Mouse (Mus musculus): ENCODE measurements at regions not wholly inside any gene's neighbourhood (a gene's known extent, or its start where the extent isn't known, plus 50 kb on each side); places are given as distances from the start of the nearest gene placed in this dataset.

- no peak overlapping the region for H3K27ac ChIP-seq (ENCODE audit: insufficient read depth, low read depth, low read length, poor library complexity, severe bottlenecking)
- no peaks in the 10 kb centered on the region for H3K36me3 ChIP-seq (ENCODE audit: control insufficient read depth, insufficient read depth, low read length, poor library complexity, severe bottlenecking)
- no peak overlapping the region for H3K4me3 ChIP-seq (ENCODE audit: insufficient read depth in 1 of 2, low read depth in 1 of 2, low read length in 2 of 2, poor library complexity in 1 of 2, severe bottlenecking in 1 of 2)
- H3K9ac ChIP-seq (ENCODE audit: insufficient read depth, low read depth, low read length, poor library complexity, severe bottlenecking), result no peak overlapping the region
- no peaks in the 10 kb centered on the region for H3K9me3 ChIP-seq (ENCODE audit: control insufficient read depth, insufficient read depth, low read depth, low read length)
- in situ Hi-C loops (cut with MboI; ENCODE audit: low sequenced_read_pairs in 2 of 2, unreplicated experiment in 2 of 2), result no loop called here
- DNase-seq (ENCODE audit: low read depth, low spot score), result no peak
- no peak for TF ChIP-seq HCFC1 (IDR thresholded peaks at IDR 0.05; ENCODE audit: borderline replicate concordance, insufficient read depth, low read length)
- no peak for TF ChIP-seq CHD2 (IDR thresholded peaks at IDR 0.05; ENCODE audit: low read depth, low read length)
- no peak for TF ChIP-seq ZNF384 (IDR thresholded peaks at IDR 0.05; ENCODE audit: low read depth, low read length)
- TF ChIP-seq ZC3H11A (IDR thresholded peaks at IDR 0.05; ENCODE audit: borderline replicate concordance, low read depth, low read length), result no peak
- TF ChIP-seq MAFK (IDR thresholded peaks at IDR 0.05; ENCODE audit: insufficient read depth, low read depth, low read length), result no peak
- H3K4me1 ChIP-seq (ENCODE audit: control insufficient read depth in 2 of 2, insufficient read depth in 2 of 2, low read length in 2 of 2, poor library complexity in 1 of 2), result 0 out of 4 replicates have a peak, but pooled peaks cover 0 to 1% of the 10 kb centered on the region in 2 experiments
Observed at GRCm38 (mm10) chr5:100258952-100259710, 99.5 kb upstream of the Tmem150c start.

DNA sequence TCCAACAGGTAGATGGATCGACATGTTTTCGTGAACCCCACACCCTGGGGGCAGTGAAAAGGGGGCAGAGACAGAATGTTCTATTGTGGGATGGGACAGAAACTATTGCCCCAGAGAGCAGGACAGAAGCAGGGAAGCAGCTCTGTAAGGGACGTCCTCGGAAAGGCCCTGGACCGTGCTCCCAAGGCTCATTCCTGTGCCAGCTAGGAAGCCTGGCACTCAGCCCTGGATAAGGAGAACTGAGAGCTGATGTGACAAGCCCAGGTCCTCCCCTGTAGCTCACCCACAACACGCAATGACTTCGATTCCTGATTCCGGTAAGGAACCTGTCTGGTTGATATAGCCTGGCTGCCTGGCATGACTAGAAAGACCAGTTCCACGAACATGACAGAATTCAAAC is 95.7 kb upstream of the Tmem150c start:
- Histone ChIP-seq H3K4me1 (ENCODE audit: control insufficient read depth in 2 of 2, insufficient read depth in 2 of 2, low read length in 2 of 2, poor library complexity in 1 of 2) (0 out of 4 replicates have a peak, but pooled peaks cover 0 to 1% of the 10 kb centered on the region in 2 experiments), H3K27ac (ENCODE audit: insufficient read depth, low read depth, low read length, poor library complexity, severe bottlenecking) (no peak overlapping the region), H3K9me3 (ENCODE audit: control insufficient read depth, insufficient read depth, low read depth, low read length) (no peaks in the 10 kb centered on the region), H3K4me3 (ENCODE audit: insufficient read depth in 1 of 2, low read depth in 1 of 2, low read length in 2 of 2, poor library complexity in 1 of 2, severe bottlenecking in 1 of 2) (no peak overlapping the region), H3K36me3 (ENCODE audit: control insufficient read depth, insufficient read depth, low read length, poor library complexity, severe bottlenecking) (no peaks in the 10 kb centered on the region), H3K9ac (ENCODE audit: insufficient read depth, low read depth, low read length, poor library complexity, severe bottlenecking) (no peak overlapping the region)
- TF ChIP-seq ZNF384 (IDR thresholded peaks at IDR 0.05; ENCODE audit: low read depth, low read length) (no peak), CHD2 (IDR thresholded peaks at IDR 0.05; ENCODE audit: low read depth, low read length) (no peak), ZC3H11A (IDR thresholded peaks at IDR 0.05; ENCODE audit: borderline replicate concordance, low read depth, low read length) (no peak), HCFC1 (IDR thresholded peaks at IDR 0.05; ENCODE audit: borderline replicate concordance, insufficient read depth, low read length) (no peak), MAFK (IDR thresholded peaks at IDR 0.05; ENCODE audit: insufficient read depth, low read depth, low read length) (no peak)
- in situ Hi-C loops (cut with MboI; ENCODE audit: low sequenced_read_pairs in 2 of 2, unreplicated experiment in 2 of 2), result no loop called here
- DNase-seq (ENCODE audit: low read depth, low spot score), result no peak

DNA sequence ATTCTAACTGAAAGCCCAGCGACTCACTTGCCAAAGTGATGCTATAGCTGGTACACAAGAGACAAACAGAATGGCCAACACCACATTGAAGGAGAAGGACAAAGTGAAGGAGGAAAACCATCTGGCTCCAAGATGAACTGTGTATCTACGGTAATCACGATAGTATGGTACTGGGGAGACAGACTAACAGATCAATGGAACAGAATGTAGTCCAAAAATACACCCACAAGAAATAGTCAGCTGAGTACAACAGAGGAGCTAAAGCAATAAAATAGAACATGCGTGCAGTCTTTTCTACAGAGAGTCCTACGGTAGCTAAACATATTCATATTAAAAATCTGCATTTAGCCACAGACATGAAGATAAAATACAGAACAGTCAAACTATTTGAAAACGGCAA is 92.4 kb upstream of the Tmem150c start:
- Histone ChIP-seq H3K36me3 (ENCODE audit: control insufficient read depth, insufficient read depth, low read length, poor library complexity, severe bottlenecking) (no peaks in the 10 kb centered on the region), H3K4me3 (ENCODE audit: insufficient read depth in 1 of 2, low read depth in 1 of 2, low read length in 2 of 2, poor library complexity in 1 of 2, severe bottlenecking in 1 of 2) (no peak overlapping the region), H3K9ac (ENCODE audit: insufficient read depth, low read depth, low read length, poor library complexity, severe bottlenecking) (no peak overlapping the region), H3K9me3 (ENCODE audit: control insufficient read depth, insufficient read depth, low read depth, low read length) (no peaks in the 10 kb centered on the region), H3K4me1 (ENCODE audit: control insufficient read depth in 2 of 2, insufficient read depth in 2 of 2, low read length in 2 of 2, poor library complexity in 1 of 2) (no peaks in the 10 kb centered on the region), H3K27ac (ENCODE audit: insufficient read depth, low read depth, low read length, poor library complexity, severe bottlenecking) (no peak overlapping the region)
- TF ChIP-seq ZNF384 (IDR thresholded peaks at IDR 0.05; ENCODE audit: low read depth, low read length), result no peak
- in situ Hi-C loops (cut with MboI; ENCODE audit: low sequenced_read_pairs in 2 of 2, unreplicated experiment in 2 of 2), result no loop called here
- DNase-seq (ENCODE audit: low read depth, low spot score), result no peak

DNA sequence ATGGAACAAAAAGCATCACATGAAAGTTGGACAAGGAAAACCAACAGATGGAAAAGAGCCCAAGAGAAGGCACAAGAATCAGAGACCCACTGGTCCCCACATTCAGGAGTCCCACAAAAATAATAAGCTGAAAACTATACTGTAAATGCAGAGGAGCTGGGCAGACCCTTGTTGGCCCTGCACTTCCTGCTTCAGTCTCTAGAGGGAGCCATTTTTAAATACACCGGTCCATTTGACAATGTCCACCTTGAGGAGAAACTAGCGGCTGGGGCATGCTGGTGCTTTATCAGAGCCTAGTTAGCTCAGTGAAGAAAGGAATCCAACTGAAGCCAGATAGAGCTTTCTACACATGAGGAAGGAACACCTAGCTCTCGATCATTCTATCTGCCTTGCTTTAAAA is 90.1 kb upstream of the Tmem150c start:
- no peak overlapping the region for H3K9ac ChIP-seq (ENCODE audit: insufficient read depth, low read depth, low read length, poor library complexity, severe bottlenecking)
- TF ChIP-seq CHD2 (IDR thresholded peaks at IDR 0.05; ENCODE audit: low read depth, low read length), result no peak
- TF ChIP-seq ZC3H11A (IDR thresholded peaks at IDR 0.05; ENCODE audit: borderline replicate concordance, low read depth, low read length), result peak; percentile 52; the same call in 1 of the 2 replicates
- no peak for TF ChIP-seq HCFC1 (IDR thresholded peaks at IDR 0.05; ENCODE audit: borderline replicate concordance, insufficient read depth, low read length)
- no peak for TF ChIP-seq MAFK (IDR thresholded peaks at IDR 0.05; ENCODE audit: insufficient read depth, low read depth, low read length)
- no peak overlapping the region for H3K4me3 ChIP-seq (ENCODE audit: insufficient read depth in 1 of 2, low read depth in 1 of 2, low read length in 2 of 2, poor library complexity in 1 of 2, severe bottlenecking in 1 of 2)
- H3K36me3 ChIP-seq (ENCODE audit: control insufficient read depth, insufficient read depth, low read length, poor library complexity, severe bottlenecking), result no peaks in the 10 kb centered on the region
- no peaks in the 10 kb centered on the region for H3K4me1 ChIP-seq (ENCODE audit: control insufficient read depth in 2 of 2, insufficient read depth in 2 of 2, low read length in 2 of 2, poor library complexity in 1 of 2)
- in situ Hi-C loops (cut with MboI; ENCODE audit: low sequenced_read_pairs in 2 of 2, unreplicated experiment in 2 of 2), result loop anchor here in 1 of 2 experiments (25.0 kb wide), 1 partner anchor 162 kb away; no protein-coding TSS in a partner anchor
- DNase-seq (ENCODE audit: low read depth, low spot score), result peak; percentile 20
- no peak overlapping the region for H3K27ac ChIP-seq (ENCODE audit: insufficient read depth, low read depth, low read length, poor library complexity, severe bottlenecking)
- H3K9me3 ChIP-seq (ENCODE audit: control insufficient read depth, insufficient read depth, low read depth, low read length), result no peaks in the 10 kb centered on the region

Data from ES-E14 (cell line).